Mouse (Mus musculus) c-Kit-positive CD71-negative TER-119-negative erythroid progenitor cells, embryonic 14.5 days (primary cell): ENCODE data around the gene Frrs1l.

Experiments used
- DNase-seq: peaks from one replicate; pipeline ENCODE4 v3.0.0-alpha.2; 2013; ENCODE audit warnings: low read depth

Gene Frrs1l

GRCm38 (mm10) chr4:56912382-56913001, 77.7 kb downstream of the Frrs1l start:
- DNase-seq = no peak

DNA sequence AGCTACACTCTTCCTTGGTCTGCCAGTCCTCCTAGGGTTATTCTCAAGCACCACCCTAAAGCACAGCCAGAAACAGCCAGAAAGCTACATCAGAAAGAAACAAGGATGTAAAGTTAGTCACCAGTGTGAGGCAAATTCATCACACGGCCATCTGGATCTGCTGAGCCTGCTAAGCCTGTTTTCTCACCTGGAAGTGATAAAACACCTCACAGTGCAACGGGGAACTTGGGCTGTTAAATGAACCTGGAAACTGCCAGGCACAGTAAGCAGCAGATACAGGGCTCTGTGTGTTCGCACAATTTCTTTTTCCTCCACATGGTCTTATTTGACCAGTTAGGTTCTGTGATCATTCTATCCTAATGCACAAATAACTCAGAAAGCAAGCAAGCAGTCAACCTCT, 80.6 kb downstream of the Frrs1l start:
- no peak for DNase-seq

DNA sequence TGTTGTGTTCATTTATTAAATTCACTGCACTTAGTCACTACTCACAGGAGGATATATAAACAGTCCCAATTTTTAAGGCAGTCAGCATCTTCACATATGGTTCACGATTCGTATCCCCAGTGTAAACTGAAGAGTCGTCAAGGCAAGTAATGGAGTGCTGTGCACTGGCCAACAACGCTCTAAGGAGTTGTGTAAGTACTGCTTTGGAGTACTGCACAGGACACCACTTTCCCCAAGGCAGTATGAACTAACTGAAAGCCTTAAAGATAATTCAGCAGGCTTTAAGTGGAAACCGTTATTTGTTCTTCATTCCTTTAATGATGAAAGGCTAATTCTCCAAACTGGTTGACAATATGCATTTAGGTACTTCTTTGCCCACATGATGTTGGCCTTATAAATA, 82.5 kb downstream of the Frrs1l start:
- DNase-seq = no peak
